Mouse (Mus musculus) heart, embryonic 12.5 days (tissue): ENCODE measurements around the gene BC024063. TPM values are rescaled to one million over a fixed set of nuclear protein-coding genes. Genes with fewer than 3 reads are reported as not detected.

Experiments used
- polyA plus RNA-seq: library from polyadenylated mRNA; unstranded; fragments of >200 nt; fragmentation: Nextera tagmentation; extraction: Ambion mirVana; gene quantifications from 2 replicates; pipeline ENCODE4 v1.2.1, GENCODE M21; 2016

Gene BC024063
- polyA plus RNA-seq, 1 experiment from 2014 or later: 2.7 TPM

Other genes starting within 250 kb of the BC024063 start
- 4.8 and 6.7 TPM in 2 replicates for gene Gm32687, start 219.4 kb upstream of the BC024063 start, polyA plus RNA-seq
- gene Zfp781, start 152.9 kb upstream of the BC024063 start, polyA plus RNA-seq: 1.5 and 2.1 TPM in 2 replicates
- 9.8 TPM in 2 replicates for gene Zfp873, start 35.2 kb upstream of the BC024063 start, polyA plus RNA-seq
- 4.4 and 4.5 TPM in 2 replicates for gene AU041133, start 44.7 kb downstream of the BC024063 start, polyA plus RNA-seq
- gene Zfp938, start 157.9 kb downstream of the BC024063 start, polyA plus RNA-seq: 10.3 and 11.8 TPM in 2 replicates
- gene 4932415D10Rik, start 233.2 kb downstream of the BC024063 start, polyA plus RNA-seq: not detected in 2 replicates